In genomic region chr9:77953053-77953452, GRCm38 (mm10) we compare ENCODE assay signal across 13 mouse cellular contexts. TPM values are rescaled to one million over a fixed set of nuclear protein-coding genes. Genes with fewer than 3 reads are reported as not detected.
A peak's percentile ranks its signal among the peaks of the same experiment; 100 is the strongest.
DNase-seq lines count a peak whose midpoint lies in the region; ATAC-seq and TF ChIP-seq lines count a peak whose summit lies in the region.
"Had no signal": no experiment of that assay in that cellular context is flagged by ENCODE, and none has a peak within 500 bp of the region (broad histone marks: within the 10 kb centered on the region; RNA-seq: fewer than 3 reads in every experiment).

No protein-coding gene starts in this region.

- no peak for ATAC-seq in kidney, embryonic 16.5 days (ENCODE audit: low FRiP score, low TSS enrichment)
- ATAC-seq in erythroid progenitor cell, adult 5-6 weeks (replicated peaks; ENCODE audit: low FRiP score, poor library complexity, severe bottlenecking) = no peak

- 34% methylated on average over 8 of the region's 8 CpGs for WGBS in kidney, embryonic 16.5 days
- WGBS in kidney, adult 2 months = 46% methylated on average over 8 of the region's 8 CpGs

- peaks cover 59% of the 10 kb centered on the region for H3K4me1 ChIP-seq in kidney, embryonic 16.5 days (ENCODE audit: insufficient read depth, low read length)
- peaks cover 41% of the 10 kb centered on the region for H3K4me1 ChIP-seq in kidney, adult 2 months (ENCODE audit: control insufficient read depth, insufficient read depth, low read length)

- DNase-seq in kidney, adult 2 months = no peak
- DNase-seq in right cerebral cortex, postnatal 10 days (ENCODE audit: low spot score in 2 of 2) = peak; percentile 54 to 61
- no peak for DNase-seq in right cerebral cortex, postnatal 4 days
- peak; percentile 45 to 59 for DNase-seq in cerebellum, postnatal 14 days
- peak; percentile 38 for DNase-seq in testis, postnatal 14 days (ENCODE audit: low spot score)
- DNase-seq in right cerebral cortex, adult 2 months (ENCODE audit: low spot score in 2 of 2) = no peak
- DNase-seq: kidney, adult 8-10 months; thymus, postnatal 14 days had no signal

- peaks cover 6% of the 10 kb centered on the region for H3K36me3 ChIP-seq in kidney, embryonic 16.5 days (ENCODE audit: insufficient read depth, low read length)
- H3K36me3 ChIP-seq in kidney, adult 2 months (ENCODE audit: control insufficient read depth, insufficient read depth, low read length) = no peaks in the 10 kb centered on the region
- H3K36me3 ChIP-seq: lung, embryonic 15.5 days had no signal

- H3K27me3 ChIP-seq in kidney, embryonic 16.5 days (ENCODE audit: insufficient read depth, low read length) = no peaks in the 10 kb centered on the region
- H3K27me3 ChIP-seq in kidney, adult 2 months (replicated peaks; ENCODE audit: control insufficient read depth, insufficient read depth, low read length) = no peaks in the 10 kb centered on the region
- H3K27me3 ChIP-seq: lung, embryonic 15.5 days had no signal

- H3K27ac ChIP-seq in kidney, embryonic 16.5 days (ENCODE audit: low read length) = 0 out of 2 replicates have a peak overlapping the region, but pooled peaks have one; percentile 32
- no peak overlapping the region for H3K27ac ChIP-seq in kidney, adult 2 months (ENCODE audit: insufficient read depth, low read depth, low read length)
- H3K27ac ChIP-seq: lung, embryonic 15.5 days had no signal

- H3K9me3 ChIP-seq in kidney, embryonic 16.5 days (ENCODE audit: low read length) = no peaks in the 10 kb centered on the region
- H3K9me3 ChIP-seq: lung, embryonic 15.5 days had no signal

- no peak overlapping the region for H3K4me3 ChIP-seq in kidney, embryonic 16.5 days (ENCODE audit: low read length)
- H3K4me3 ChIP-seq in kidney, adult 2 months (ENCODE audit: insufficient read depth, low read depth, low read length) = no peak overlapping the region
- H3K4me3 ChIP-seq: lung, embryonic 15.5 days; myocyte had no signal

- H3K4me2 ChIP-seq in kidney, embryonic 16.5 days (replicated peaks; ENCODE audit: low read depth, low read length) = no peak overlapping the region
- H3K4me2 ChIP-seq: heart, embryonic 11.5 days; lung, embryonic 15.5 days had no signal

- no peak overlapping the region for H3K9ac ChIP-seq in kidney, embryonic 16.5 days (replicated peaks; ENCODE audit: low read length)
- H3K9ac ChIP-seq: lung, embryonic 15.5 days had no signal

- TF ChIP-seq POLR2A in kidney, adult 2 months (IDR thresholded peaks at IDR 0.05; ENCODE audit: low read depth, low read length) = no peak

- no peak for TF ChIP-seq CTCF in kidney, adult 2 months (conservative IDR thresholded peaks at IDR 0.05; ENCODE audit: insufficient read depth, insufficient read length, low read depth, low read length)

RNA-seq across cellular contexts. Expression of gene Elovl5, which starts 35.9 kb away (rescaled TPM):
- polyA plus RNA-seq in kidney, embryonic 16.5 days (2015; fragmentation: Nextera tagmentation; extraction: Ambion mirVana) = 90.1 and 95.9 TPM in 2 replicates
- 67.2 and 70.0 TPM in 2 replicates for polyA plus RNA-seq in kidney, adult 2 months (2012; rRNA removed)
- total RNA-seq in erythroid progenitor cell, adult 5-6 weeks (2015; ENCODE audit: low replicate concordance) = 10.5 and 16.2 TPM in 2 replicates
- total RNA-seq in erythroid progenitor cell, adult 5-6 weeks (2017; ENCODE audit: low replicate concordance) = 10.4 and 10.9 TPM in 2 replicates

Comparison
In these comparisons a context has a peak if more than half of its experiments do, and no peak if none do; other contexts are left out.
1. DNase-seq: peak in right cerebral cortex, postnatal 10 days (2 of 2), cerebellum, postnatal 14 days (2 of 2) and testis, postnatal 14 days (single experiment); none in kidney, adult 2 months (single experiment), right cerebral cortex, postnatal 4 days (single experiment) and right cerebral cortex, adult 2 months (0 of 2).